Mouse (Mus musculus): ENCODE data around the gene Camk2g.

Camk2g gene

GRCm38 (mm10) chr14:20793758-20794531, at the start of gene Camk2g:
Gene Camk2g (minus strand): TSS chr14:20794088.
- peak; percentile 68 for DNase-seq (ENCODE audit: low spot score)

- DNase-seq (ENCODE audit: low spot score): peak; percentile 12
These were observed 48.7 kb upstream of the Camk2g start for GRCm38 (mm10) chr14:20842629-20843028.

DNA sequence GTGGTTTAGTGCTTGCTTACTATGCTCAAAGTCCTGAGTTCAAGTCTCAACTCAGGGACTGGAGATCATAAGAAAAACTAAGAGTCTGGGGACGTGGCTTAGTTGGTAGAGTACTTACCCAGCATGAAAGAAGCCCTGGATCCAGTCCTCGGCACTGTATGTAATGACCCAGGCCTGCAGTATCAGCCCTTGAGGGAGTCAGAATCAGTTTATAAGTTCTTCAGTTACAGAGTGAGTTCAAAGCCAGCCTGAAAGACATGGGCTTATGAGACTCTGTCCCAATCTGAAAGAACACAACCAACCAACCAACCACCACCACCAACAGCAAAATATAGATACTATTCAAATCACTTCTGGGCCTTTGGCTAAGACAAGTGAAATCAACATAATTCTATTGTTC, 47.6 kb upstream of the Camk2g start:
- DNase-seq (ENCODE audit: low spot score): no peak

- no peak for DNase-seq (ENCODE audit: low spot score)
These were observed 43.8 kb upstream of the Camk2g start for GRCm38 (mm10) chr14:20837681-20838080.

DNA sequence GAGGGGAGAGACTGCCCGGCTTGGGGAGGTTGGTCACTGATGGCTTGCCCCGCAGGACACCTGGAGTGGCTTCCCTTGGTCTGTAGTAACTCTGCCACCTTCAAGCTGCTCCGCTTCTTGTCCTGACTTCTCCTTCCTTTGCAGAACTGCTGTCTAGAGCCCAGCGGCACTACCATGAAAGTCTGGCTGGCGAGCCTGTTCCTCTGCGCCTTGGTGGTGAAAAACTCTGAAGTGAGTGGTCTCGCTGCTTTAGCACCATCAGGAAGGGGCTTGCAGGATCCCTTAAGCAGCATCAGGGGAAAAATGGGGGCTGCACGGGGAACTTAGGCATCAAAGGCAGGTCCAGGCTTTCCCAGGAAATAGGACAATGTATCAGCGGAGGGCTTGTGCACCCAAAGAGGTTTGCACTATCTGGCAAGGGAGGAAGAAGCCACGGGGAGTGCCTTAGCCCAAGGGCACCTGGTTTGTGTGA, 43.1 kb upstream of the Camk2g start:
- no peak for DNase-seq (ENCODE audit: low spot score)

GRCm38 (mm10) chr14:20836171-20836904, 42.5 kb upstream of the Camk2g start, which contains the start of gene Plau:
Gene Plau (plus strand): TSS chr14:20836660.
- no peak for DNase-seq (ENCODE audit: low spot score)

DNA sequence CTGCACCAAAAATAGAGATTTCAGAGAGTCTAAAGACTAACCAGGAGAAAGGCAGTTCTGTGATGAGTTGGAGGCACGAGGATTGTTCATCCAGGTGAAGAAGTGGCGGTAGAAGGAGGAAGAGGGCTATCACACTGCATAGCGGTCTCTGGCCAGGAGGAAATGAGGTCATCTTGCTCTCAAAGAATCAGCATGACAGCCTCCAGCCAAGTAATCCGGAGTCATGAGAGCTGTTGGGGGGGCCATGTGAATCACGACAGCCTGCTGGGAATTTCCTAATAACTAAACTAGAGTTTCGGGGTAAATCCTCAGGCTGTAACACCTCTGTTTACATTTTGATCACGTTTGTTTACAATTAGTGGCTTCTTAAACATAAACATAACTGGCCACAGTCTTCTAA, 40.2 kb upstream of the Camk2g start:
- DNase-seq (ENCODE audit: low spot score): no peak

DNA sequence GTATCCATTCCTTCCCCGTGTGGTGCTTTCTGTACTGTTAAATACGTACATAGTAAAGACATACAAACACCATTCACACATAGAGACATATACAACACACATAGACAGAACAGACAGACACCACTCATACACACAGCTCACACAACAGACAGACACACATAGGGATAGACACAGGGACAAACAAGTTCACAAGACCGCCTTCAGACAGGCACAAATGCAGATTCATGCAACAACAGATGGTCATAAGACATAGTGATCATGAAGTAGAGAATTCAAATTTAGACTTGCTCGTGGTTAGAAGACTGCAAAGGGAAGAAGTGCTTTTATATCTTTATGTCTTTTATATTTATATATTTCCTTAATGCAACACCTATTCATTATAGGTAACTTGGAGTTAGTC, 39.6 kb upstream of the Camk2g start:
- no peak for DNase-seq (ENCODE audit: low spot score)

DNA sequence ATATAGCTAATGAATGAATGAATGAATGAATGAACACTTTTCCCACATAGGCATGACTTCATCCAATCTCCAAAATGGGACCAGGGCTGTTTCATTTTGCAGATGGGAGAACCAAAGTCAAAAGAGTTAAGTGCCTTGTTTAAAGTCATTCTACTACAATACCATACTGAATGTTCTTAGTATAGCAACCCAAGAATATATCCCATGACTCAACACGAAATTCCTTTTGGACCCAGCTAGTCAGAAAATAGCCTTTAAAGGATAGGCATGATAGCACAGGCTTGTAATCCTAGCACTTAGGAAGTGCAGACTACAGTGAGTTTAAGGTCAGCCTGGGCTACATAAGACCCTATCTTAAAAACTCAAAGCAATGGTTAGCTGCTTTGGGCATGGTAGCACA, 38.0 kb upstream of the Camk2g start:
- no peak for DNase-seq (ENCODE audit: low spot score)

DNA sequence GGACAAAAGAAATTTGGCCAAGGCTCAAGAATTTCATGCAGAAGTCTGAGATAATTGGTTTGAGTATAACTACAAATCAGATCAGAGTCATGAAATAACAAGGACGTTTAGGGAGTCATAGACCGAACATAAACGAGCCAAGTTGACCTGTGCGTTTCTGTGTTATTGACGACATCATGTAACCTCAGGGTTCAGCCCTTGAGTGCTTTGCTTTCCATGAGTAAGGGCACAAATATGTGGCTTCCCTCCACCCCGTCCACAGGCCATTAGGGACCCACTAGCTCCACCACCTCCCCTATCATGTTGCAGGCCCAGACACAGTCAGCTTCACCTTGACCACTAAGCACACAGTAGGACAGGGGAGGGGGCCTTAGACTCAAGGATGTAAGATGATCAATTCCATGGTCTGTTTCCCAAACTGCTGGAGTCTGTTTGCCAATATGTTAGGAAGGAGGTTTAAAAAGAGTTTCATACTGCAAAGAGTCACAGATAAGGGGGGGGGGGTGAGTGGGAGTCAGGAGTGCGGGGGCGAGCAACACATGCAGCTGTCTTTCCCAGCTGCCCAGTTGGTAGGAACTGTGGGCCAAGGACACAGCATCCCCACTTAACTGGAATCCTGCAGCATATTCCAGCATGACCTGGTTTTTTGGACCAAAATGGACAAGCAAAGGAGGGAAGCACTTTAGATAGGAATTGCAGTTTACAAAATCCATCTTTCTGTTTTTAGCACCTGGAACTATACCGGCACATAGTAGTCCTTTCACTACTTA, 37.4 kb upstream of the Camk2g start:
- no peak for DNase-seq (ENCODE audit: low spot score)

DNA sequence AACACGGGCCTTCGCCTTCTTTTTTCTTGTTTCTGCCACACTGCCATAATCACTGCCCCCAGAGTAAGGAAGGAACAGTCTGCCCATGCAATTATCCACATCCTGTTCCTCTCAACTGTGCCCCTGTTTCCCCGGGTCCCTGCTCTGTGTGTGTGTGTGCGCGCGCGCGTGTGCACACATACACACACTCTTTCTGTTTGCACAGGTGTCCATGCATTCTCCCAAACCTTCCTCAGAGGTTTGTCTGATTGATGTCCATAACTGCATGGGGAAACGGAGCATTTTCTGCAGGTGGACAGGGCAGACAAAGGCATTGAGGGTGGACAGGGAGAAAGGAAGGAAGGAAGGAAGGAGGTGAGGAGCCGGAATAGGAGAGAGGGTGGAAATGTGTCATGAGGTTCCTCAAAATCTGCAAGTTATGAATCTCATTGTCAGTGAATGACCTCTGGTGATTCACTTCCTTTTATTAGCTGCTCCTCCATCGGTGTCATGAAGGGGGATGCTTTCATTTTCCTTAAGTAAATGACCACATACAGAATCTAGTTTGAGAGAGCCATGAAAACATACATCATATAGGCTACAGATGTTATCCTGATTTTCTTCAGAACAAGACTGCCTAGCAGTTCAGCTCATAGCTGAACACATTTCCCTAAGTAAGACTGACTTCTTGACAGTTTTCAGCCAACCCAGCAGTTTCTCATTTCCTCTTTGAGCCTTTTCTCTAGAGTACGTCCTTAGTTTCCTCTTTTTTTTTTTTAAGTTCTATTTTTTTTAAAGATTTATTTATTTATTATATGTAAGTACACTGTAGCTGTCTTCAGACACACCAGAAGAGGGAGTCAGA, 35.9 kb upstream of the Camk2g start:
- DNase-seq (ENCODE audit: low spot score): no peak

GRCm38 (mm10) chr14:20828524-20828923, 34.6 kb upstream of the Camk2g start:
- DNase-seq (ENCODE audit: low spot score): no peak

DNA sequence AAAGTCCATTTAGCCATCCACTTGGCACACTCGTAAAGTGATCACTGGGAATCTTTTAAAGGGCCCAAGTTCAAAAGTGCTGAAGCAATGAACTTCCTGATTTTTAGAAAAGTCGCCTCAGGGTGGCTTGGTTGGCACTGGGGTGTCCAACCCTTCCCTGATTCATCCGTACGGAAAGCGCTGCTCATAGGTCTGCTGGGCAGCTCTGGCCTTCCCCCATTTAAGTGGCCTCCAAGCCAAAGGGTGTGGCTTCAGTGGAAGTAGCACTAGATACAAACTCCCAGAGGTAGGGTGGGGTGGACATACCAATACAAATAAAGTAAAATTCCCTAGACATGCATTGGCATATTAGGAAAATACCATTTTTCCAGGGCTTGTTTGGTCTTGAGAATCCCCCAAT, 33.6 kb upstream of the Camk2g start:
- DNase-seq (ENCODE audit: low spot score): no peak

- DNase-seq (ENCODE audit: low spot score): no peak
These were observed 33.2 kb upstream of the Camk2g start for GRCm38 (mm10) chr14:20827061-20827460.

GRCm38 (mm10) chr14:20825516-20825915, 31.6 kb upstream of the Camk2g start:
- DNase-seq (ENCODE audit: low spot score): no peak

- DNase-seq (ENCODE audit: low spot score): no peak
These were observed 30.6 kb upstream of the Camk2g start for GRCm38 (mm10) chr14:20824517-20824916.

GRCm38 (mm10) chr14:20815448-20815847, 21.6 kb upstream of the Camk2g start:
- no peak for DNase-seq (ENCODE audit: low spot score)

DNA sequence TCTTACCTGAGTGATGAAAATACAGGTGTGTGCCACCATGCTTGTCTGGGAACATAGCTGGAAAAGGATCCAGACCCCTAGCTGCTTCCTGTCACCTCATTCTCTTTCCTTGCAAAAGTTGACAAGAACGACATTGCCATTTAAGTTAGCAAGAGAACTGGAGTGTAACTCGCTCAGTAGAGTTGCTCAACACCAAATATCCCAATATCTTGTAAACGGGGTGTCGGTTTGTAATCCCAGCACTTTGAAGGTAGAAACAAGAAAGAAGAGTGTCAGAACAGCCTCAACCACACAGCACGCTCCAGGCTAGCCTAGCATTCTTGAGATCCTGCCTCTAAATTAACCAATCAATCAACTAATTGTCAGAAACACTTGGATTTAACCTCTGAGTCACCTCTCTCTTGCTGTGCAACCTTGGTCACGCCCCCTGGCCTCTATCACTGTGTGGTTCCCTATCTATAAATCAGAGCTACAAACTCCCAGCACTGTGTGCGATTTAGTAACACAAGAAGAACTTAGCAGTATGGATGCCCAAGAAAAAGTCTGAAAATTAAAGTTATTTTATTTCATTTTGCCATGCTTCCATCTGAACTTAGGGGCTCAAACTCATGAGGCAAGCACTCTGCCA, 18.0 kb upstream of the Camk2g start:
- DNase-seq (ENCODE audit: low spot score): no peak

DNA sequence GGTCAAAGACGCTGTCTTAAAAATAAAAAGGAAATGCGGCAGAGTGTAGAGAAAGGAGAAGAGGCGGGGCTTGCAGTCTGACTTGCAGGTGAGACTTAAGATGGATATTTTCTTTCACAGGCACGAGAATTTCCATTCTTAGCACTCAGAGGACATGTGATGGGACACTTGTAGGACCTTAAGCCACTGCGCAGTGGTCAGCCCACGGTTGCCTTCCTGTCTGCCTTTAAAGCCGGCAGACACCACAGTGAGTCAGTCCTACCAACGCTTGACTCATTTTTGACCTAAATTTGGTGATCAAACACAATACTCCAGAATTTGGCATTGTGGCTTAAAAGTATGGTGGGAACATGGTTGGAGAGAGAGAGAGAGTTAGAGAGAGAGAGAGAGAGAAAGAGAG, 17.3 kb upstream of the Camk2g start:
- DNase-seq (ENCODE audit: low spot score): no peak

GRCm38 (mm10) chr14:20809820-20810219, 15.9 kb upstream of the Camk2g start:
- DNase-seq (ENCODE audit: low spot score): no peak

DNA sequence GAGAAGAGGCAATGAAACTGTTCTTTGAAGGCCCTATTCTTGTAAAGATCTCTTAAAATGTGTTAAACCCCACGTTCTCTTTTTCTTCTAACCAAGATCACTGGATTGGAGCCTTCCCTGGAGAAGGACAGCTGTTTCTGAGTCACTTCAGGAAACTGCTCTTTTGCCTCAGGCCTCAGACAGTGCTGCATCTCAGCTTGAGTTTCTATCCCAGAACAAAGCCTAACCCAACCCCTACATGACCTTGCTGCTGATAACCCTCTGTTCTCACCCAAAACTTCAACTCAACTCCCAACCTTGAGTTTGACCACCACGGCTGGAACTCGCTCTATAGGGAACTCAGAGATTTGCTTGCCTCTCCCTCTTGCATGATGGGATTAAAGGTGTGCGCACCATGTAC, 15.5 kb upstream of the Camk2g start:
- DNase-seq (ENCODE audit: low spot score): no peak
